Mouse (Mus musculus): ENCODE data around the gene Slc5a3. TPM values are rescaled to one million over a fixed set of nuclear protein-coding genes. Genes with fewer than 3 reads are reported as not detected.

The Slc5a3 gene
- polyA plus RNA-seq, 1 experiment from 2014 or later, result 12.9 TPM

DNA sequence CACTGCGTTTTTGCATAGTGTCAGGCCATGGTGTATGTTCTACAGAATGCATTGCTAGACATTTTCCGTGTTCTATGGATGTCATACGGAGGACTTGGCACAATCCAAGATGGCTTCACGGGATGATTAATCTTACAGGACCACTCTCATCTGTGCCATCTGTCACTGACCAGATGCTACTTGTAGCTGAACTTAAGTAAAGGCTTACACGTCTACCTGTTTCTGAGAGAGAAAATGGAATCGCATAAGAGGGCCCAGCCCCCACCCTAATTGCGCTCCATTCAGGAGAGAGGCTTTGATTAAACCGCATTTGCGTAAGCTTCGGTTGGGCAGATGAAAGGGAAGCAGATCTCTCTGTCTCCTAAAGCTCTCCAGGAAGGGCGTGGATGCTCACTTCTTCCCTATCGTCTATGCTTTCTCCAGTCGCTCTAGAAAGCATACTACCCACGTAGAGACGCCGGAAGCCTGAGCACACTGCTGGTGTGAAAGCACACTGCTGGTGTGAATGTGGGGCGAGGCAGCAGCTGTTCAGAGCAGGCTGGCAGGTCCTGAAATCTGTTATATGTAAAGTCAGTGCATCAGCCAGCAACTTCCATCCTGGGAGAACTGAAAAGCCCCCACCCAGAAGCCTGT, 62.9 kb downstream of the Slc5a3 start:
- no peak overlapping the region for H3K27ac ChIP-seq (ENCODE audit: low read depth, low read length)
- DNase-seq (ENCODE audit: low spot score), result no peak

DNA sequence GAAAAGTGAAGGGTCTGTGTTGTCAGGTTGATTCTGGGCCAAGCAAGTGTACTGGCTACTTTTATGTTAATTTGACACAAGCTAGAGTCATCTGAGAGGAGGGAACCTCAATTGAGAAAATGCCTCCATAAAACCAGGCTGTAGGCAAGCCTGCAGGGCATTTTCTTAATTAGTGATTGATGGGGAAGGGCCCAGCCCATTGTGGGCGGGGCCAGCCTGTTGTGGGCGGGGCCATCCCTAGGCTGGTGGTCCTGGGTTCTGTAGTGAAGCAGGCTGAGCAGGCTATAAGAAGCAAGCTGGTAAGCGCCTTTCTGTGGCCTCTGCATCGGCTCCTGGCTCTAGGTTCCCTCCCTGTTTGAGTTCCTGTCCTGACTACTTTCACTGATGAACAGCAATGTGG, 69.1 kb downstream of the Slc5a3 start:
- Histone ChIP-seq H3K4me3 (ENCODE audit: low read depth, low read length) (no peak overlapping the region), H3K36me3 (ENCODE audit: control insufficient read depth, insufficient read depth, low read length) (no peaks in the 10 kb centered on the region), H3K4me1 (replicated peaks; ENCODE audit: control insufficient read depth, insufficient read depth, low read length) (no peaks in the 10 kb centered on the region), H3K9me3 (ENCODE audit: control insufficient read depth, low read length) (peaks cover 2% of the 10 kb centered on the region; the same call in 1 of the 2 replicates), H3K27me3 (ENCODE audit: control insufficient read depth, insufficient read depth, low read length) (no peaks in the 10 kb centered on the region), H3K9ac (ENCODE audit: low read length) (no peak overlapping the region), H3K4me2 (ENCODE audit: low read depth, low read length, severe bottlenecking) (no peak overlapping the region), H3K27ac (ENCODE audit: low read depth, low read length) (no peak overlapping the region)
- DNase-seq (ENCODE audit: low spot score), result no peak
- WGBS, result 61% methylated on average over 4 of the region's 4 CpGs
- ATAC-seq (replicated peaks; ENCODE audit: low FRiP score), result no peak

More for the DNA sequence above, 62.9 kb downstream of the Slc5a3 start:
- 59% methylated on average over 17 of the region's 17 CpGs for WGBS
- Histone ChIP-seq H3K27me3 (ENCODE audit: control insufficient read depth, insufficient read depth, low read length) (no peaks in the 10 kb centered on the region), H3K4me2 (ENCODE audit: low read depth, low read length, severe bottlenecking) (no peak overlapping the region), H3K9ac (ENCODE audit: low read length) (no peak overlapping the region), H3K9me3 (ENCODE audit: control insufficient read depth, low read length) (peaks cover 2% of the 10 kb centered on the region; the same call in 1 of the 2 replicates), H3K4me1 (replicated peaks; ENCODE audit: control insufficient read depth, insufficient read depth, low read length) (no peaks in the 10 kb centered on the region), H3K4me3 (ENCODE audit: low read depth, low read length) (no peak overlapping the region), H3K36me3 (ENCODE audit: control insufficient read depth, insufficient read depth, low read length) (no peaks in the 10 kb centered on the region)
- ATAC-seq (replicated peaks; ENCODE audit: low FRiP score), result no peak

DNA sequence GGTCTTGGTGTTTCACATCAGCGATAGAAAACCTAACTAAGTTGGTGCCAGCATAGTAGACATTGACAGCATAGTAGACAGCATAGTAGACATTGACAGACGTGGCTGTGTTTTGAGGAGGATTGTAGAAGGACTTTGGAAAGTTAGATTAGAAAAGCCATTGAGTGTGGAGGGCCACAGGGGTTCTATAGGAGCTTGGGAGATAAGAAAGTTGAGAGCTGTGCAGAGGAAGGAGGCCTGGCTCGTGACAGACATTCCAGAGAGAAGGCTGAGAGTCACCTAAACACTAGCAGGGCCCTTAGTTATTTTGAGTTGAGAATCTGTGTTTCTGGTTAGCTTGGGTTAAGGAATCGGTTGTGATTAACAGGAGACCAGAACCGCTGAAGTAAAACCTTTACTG, 69.5 kb downstream of the Slc5a3 start:
- Histone ChIP-seq H3K36me3 (ENCODE audit: control insufficient read depth, insufficient read depth, low read length) (no peaks in the 10 kb centered on the region), H3K4me2 (ENCODE audit: low read depth, low read length, severe bottlenecking) (no peak overlapping the region), H3K27ac (ENCODE audit: low read depth, low read length) (no peak overlapping the region), H3K4me1 (replicated peaks; ENCODE audit: control insufficient read depth, insufficient read depth, low read length) (no peaks in the 10 kb centered on the region), H3K9ac (ENCODE audit: low read length) (no peak overlapping the region), H3K27me3 (ENCODE audit: control insufficient read depth, insufficient read depth, low read length) (no peaks in the 10 kb centered on the region), H3K4me3 (ENCODE audit: low read depth, low read length) (no peak overlapping the region), H3K9me3 (ENCODE audit: control insufficient read depth, low read length) (peaks cover 2% of the 10 kb centered on the region; the same call in 1 of the 2 replicates)
- no peak for DNase-seq (ENCODE audit: low spot score)
- WGBS, result 87% methylated on average over 5 of the region's 5 CpGs
- no peak for ATAC-seq (replicated peaks; ENCODE audit: low FRiP score)

DNA sequence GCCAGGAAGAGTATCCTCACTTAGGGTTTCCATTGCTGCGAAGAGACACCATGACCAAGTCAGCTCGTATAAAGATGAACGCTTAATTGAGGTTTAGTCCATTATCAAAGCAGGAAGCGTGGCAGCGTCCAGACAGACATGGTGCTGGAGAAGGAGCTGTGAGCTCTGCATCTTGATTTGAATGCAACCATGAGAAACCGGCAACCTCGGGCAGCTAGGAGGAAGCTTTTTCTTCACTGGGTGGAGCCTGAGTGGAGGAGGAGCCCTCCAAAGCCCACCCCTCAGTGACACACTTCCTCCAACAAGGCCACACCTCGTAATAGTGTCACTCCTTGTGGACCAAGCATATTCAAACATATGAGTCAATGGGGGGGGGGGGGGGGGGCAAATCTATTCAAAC, 71.7 kb downstream of the Slc5a3 start:
- H3K9me3 ChIP-seq (ENCODE audit: control insufficient read depth, low read length), result no peaks in the 10 kb centered on the region
- ATAC-seq (replicated peaks; ENCODE audit: low FRiP score), result no peak
- no peak overlapping the region for H3K4me3 ChIP-seq (ENCODE audit: low read depth, low read length)
- no peaks in the 10 kb centered on the region for H3K27me3 ChIP-seq (ENCODE audit: control insufficient read depth, insufficient read depth, low read length)
- no peaks in the 10 kb centered on the region for H3K36me3 ChIP-seq (ENCODE audit: control insufficient read depth, insufficient read depth, low read length)
- H3K4me2 ChIP-seq (ENCODE audit: low read depth, low read length, severe bottlenecking), result no peak overlapping the region
- H3K27ac ChIP-seq (ENCODE audit: low read depth, low read length), result no peak overlapping the region
- H3K9ac ChIP-seq (ENCODE audit: low read length), result no peak overlapping the region
- 91% methylated on average over 8 of the region's 8 CpGs for WGBS
- H3K4me1 ChIP-seq (replicated peaks; ENCODE audit: control insufficient read depth, insufficient read depth, low read length), result no peaks in the 10 kb centered on the region
- DNase-seq (ENCODE audit: low spot score), result no peak

DNA sequence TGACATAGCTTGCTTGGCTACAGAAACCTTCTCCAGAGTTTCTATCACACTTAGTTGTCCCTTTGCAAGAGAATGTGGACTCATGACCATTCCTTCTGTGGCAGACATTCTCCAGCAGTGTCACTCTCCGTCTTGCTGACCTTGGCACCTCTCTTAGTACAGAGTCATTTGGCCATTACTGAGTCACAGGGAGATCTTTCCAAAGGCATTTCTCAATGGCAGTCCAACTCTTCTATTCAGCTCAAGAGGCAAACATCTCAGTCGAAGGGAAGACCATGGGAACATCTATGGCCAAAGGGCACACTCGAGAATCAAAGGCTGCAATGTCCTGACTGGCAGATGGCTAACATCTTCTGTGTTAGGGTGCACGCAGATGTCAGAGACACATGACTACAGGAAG, 74.4 kb downstream of the Slc5a3 start:
- Histone ChIP-seq H3K9me3 (ENCODE audit: control insufficient read depth, low read length) (no peaks in the 10 kb centered on the region), H3K27ac (ENCODE audit: low read depth, low read length) (no peak overlapping the region), H3K27me3 (ENCODE audit: control insufficient read depth, insufficient read depth, low read length) (no peaks in the 10 kb centered on the region), H3K36me3 (ENCODE audit: control insufficient read depth, insufficient read depth, low read length) (no peaks in the 10 kb centered on the region), H3K4me3 (ENCODE audit: low read depth, low read length) (no peak overlapping the region), H3K4me1 (replicated peaks; ENCODE audit: control insufficient read depth, insufficient read depth, low read length) (no peaks in the 10 kb centered on the region), H3K4me2 (ENCODE audit: low read depth, low read length, severe bottlenecking) (no peak overlapping the region), H3K9ac (ENCODE audit: low read length) (no peak overlapping the region)
- DNase-seq (ENCODE audit: low spot score) (no peak), ATAC-seq (replicated peaks; ENCODE audit: low FRiP score) (no peak)
- 91% methylated on average over 4 of the region's 4 CpGs for WGBS

DNA sequence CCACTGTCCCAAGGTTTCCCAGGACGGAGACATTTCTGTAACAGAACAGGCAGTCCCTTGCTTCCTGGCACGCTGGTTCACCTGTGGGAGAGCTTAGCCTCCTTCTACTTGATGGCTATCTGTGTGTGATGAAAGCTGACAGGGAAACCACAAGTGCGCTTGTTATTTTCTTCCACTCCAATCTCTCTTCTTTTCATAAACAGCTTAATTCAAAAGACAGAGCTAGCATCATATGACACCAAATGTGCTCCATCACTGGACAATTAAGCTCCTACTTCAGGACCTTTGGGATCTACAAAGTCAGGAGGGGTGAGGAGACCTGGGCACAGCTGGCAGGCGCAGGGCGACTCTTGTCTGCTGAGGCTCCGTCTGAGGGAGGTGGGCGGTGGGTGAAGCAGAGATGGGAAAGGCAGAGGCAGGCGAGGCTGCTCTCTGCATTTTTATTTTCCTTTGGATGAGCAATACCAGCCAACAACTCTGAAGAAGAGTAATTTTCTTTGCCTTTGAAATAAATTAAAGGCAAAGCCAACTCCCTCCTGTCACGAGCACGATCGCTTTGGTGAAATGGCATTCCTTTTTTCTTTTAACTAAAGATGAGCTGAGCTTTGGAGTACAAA, 76.1 kb downstream of the Slc5a3 start:
- Histone ChIP-seq H3K27ac (ENCODE audit: low read depth, low read length) (no peak overlapping the region), H3K36me3 (ENCODE audit: control insufficient read depth, insufficient read depth, low read length) (no peaks in the 10 kb centered on the region), H3K27me3 (ENCODE audit: control insufficient read depth, insufficient read depth, low read length) (no peaks in the 10 kb centered on the region), H3K4me2 (ENCODE audit: low read depth, low read length, severe bottlenecking) (no peak overlapping the region), H3K4me1 (replicated peaks; ENCODE audit: control insufficient read depth, insufficient read depth, low read length) (peaks cover 1% of the 10 kb centered on the region; the same call in 1 of the 2 replicates), H3K4me3 (ENCODE audit: low read depth, low read length) (no peak overlapping the region), H3K9ac (ENCODE audit: low read length) (no peak overlapping the region), H3K9me3 (ENCODE audit: control insufficient read depth, low read length) (no peaks in the 10 kb centered on the region)
- whole genome bisulfite sequencing, result 90% methylated on average over 11 of the region's 11 CpGs
- DNase-seq (ENCODE audit: low spot score) (no peak), ATAC-seq (replicated peaks; ENCODE audit: low FRiP score) (no peak)

DNA sequence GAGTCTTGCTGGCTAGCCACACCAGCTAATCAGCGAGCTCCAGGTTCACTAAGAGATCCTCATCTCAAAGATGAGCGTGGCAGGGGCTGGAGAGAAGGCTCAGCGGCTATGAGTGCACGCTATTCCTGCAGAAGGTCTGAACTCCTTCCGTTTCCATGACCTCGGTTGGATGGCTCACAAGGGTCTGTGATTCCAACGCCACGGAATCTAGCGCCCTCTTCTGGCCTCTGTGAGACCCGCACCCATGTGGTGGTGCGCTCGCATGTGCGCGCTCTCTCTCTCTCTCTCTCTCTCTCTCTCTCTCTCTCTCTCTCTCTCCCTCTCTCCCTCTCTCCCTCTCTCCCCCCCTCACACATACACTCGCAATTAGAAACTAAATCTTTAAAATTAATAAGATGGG, 78.2 kb downstream of the Slc5a3 start:
- H3K4me2 ChIP-seq (ENCODE audit: low read depth, low read length, severe bottlenecking), result no peak overlapping the region
- no peak overlapping the region for H3K27ac ChIP-seq (ENCODE audit: low read depth, low read length)
- H3K36me3 ChIP-seq (ENCODE audit: control insufficient read depth, insufficient read depth, low read length), result no peaks in the 10 kb centered on the region
- no peak overlapping the region for H3K4me3 ChIP-seq (ENCODE audit: low read depth, low read length)
- peaks cover 12% of the 10 kb centered on the region; the same call in 1 of the 2 replicates for H3K4me1 ChIP-seq (replicated peaks; ENCODE audit: control insufficient read depth, insufficient read depth, low read length)
- 89% methylated on average over 15 of the region's 15 CpGs for WGBS
- no peak overlapping the region for H3K9ac ChIP-seq (ENCODE audit: low read length)
- no peaks in the 10 kb centered on the region for H3K27me3 ChIP-seq (ENCODE audit: control insufficient read depth, insufficient read depth, low read length)
- DNase-seq (ENCODE audit: low spot score) (no peak), ATAC-seq (replicated peaks; ENCODE audit: low FRiP score) (no peak)
- no peaks in the 10 kb centered on the region for H3K9me3 ChIP-seq (ENCODE audit: control insufficient read depth, low read length)

Measured in forebrain, embryonic 11.5 days (tissue).